Mouse (Mus musculus) embryonic facial prominence, embryonic 14.5 days (tissue): Measurements from ENCODE around the gene Hoxa2. TPM values are rescaled to one million over a fixed set of nuclear protein-coding genes. Genes with fewer than 3 reads are reported as not detected.

Experiments used
- ATAC-seq: fragments of 200-750 bp; cut with Nextera tagmentation; 2 replicates; pipeline ENCODE4 v1.8.0; 2017; ENCODE audit warnings: low read depth, moderate number of reproducible peaks, moderate TSS enrichment
- DNase-seq: peaks from one replicate; pipeline ENCODE4 v3.0.0-alpha.2; 2015; ENCODE audit warnings: low spot score
- H3K27ac ChIP-seq: fragments of 300-500 bp; sonication (generic); replicated peaks from 2 replicates; pipeline ENCODE4 v1.5.1; 2014; ENCODE audit warnings: low read depth, mild to moderate bottlenecking, low read length, moderate library complexity
- H3K27me3 ChIP-seq: fragments of 300-500 bp; sonication (generic); replicated peaks from 2 replicates; pipeline ENCODE4 v1.6.1; 2014; ENCODE audit warnings: low read length; ENCODE audit not compliant: control insufficient read depth, insufficient read depth
- H3K36me3 ChIP-seq: fragments of 300-500 bp; sonication (generic); 2 replicates; pipeline ENCODE4 v1.6.1; 2014; ENCODE audit warnings: low read length, mixed read lengths; ENCODE audit not compliant: control insufficient read depth, insufficient read depth
- H3K4me1 ChIP-seq: fragments of 300-500 bp; sonication (generic); 2 replicates; pipeline ENCODE4 v1.6.1; 2014; ENCODE audit warnings: antibody characterized with exemption, low read length; ENCODE audit not compliant: control insufficient read depth, insufficient read depth
- H3K4me2 ChIP-seq: fragments of 300-500 bp; sonication (generic); 2 replicates; pipeline ENCODE4 v1.6.1; 2014; ENCODE audit warnings: low read depth, mild to moderate bottlenecking, low read length, moderate library complexity, mixed read lengths
- H3K4me3 ChIP-seq: fragments of 300-500 bp; sonication (generic); 2 replicates; pipeline ENCODE4 v1.5.1; 2014; ENCODE audit warnings: low read depth, mild to moderate bottlenecking, low read length
- H3K9ac ChIP-seq: fragments of 300-500 bp; sonication (generic); 2 replicates; pipeline ENCODE4 v1.6.1; 2014; ENCODE audit warnings: low read depth, mild to moderate bottlenecking, low read length, moderate library complexity, mixed read lengths
- H3K9me3 ChIP-seq: fragments of 300-500 bp; sonication (generic); 2 replicates; pipeline ENCODE4 v1.6.1; 2016; ENCODE audit warnings: low read length; ENCODE audit not compliant: control insufficient read depth
- WGBS: fragments of 180-500 bp; shearing (Covaris S2); extraction: QIAGEN DNeasy Blood & Tissue Kit; methylation state at CpG from one replicate; pipeline ENCODE4 v1.1.7; 2014; 5-methylcytosine and 5-hydroxymethylcytosine counted together
- polyA plus RNA-seq: library from polyadenylated mRNA; unstranded; fragments of >200 nt; fragmentation: Nextera tagmentation; extraction: Ambion mirVana; gene quantifications from 2 replicates; pipeline ENCODE4 v1.2.1, GENCODE M21; 2014

Hoxa2 gene
- polyA plus RNA-seq, 1 experiment from 2014 or later: 7.2 TPM

GRCm38 (mm10) chr6:52178918-52179665 is 14.5 kb upstream of the Hoxa2 start:
- no peaks in the 10 kb centered on the region for H3K4me1 ChIP-seq
- 1% methylated on average over 4 of the region's 4 CpGs for WGBS
- ATAC-seq: no peak

GRCm38 (mm10) chr6:52177806-52178205 is 13.2 kb upstream of the Hoxa2 start:
- WGBS: 6% methylated on average over 9 of the region's 9 CpGs
- ATAC-seq: no peak
- Histone ChIP-seq H3K27me3 (peaks cover 98% of the 10 kb centered on the region), H3K4me1 (no peaks in the 10 kb centered on the region), H3K4me2 (peak overlapping the region; percentile 36; the same call in 1 of the 2 replicates), H3K9me3 (no peaks in the 10 kb centered on the region), H3K4me3 (peak overlapping the region; percentile 30; the same call in 1 of the 2 replicates), H3K9ac (peak overlapping the region; percentile 43; the same call in 1 of the 2 replicates), H3K27ac (no peak overlapping the region; the same call in 1 of the 2 replicates), H3K36me3 (no peaks in the 10 kb centered on the region)
- DNase-seq: no peak

More at GRCm38 (mm10) chr6:52178918-52179665, 14.5 kb upstream of the Hoxa2 start:
- DNase-seq: no peak
- peaks cover 98% of the 10 kb centered on the region for H3K27me3 ChIP-seq
- no peak overlapping the region; the same call in 1 of the 2 replicates for H3K9ac ChIP-seq
- no peaks in the 10 kb centered on the region for H3K9me3 ChIP-seq
- H3K4me3 ChIP-seq: peak overlapping the region; percentile 0; the same call in 1 of the 2 replicates
- H3K4me2 ChIP-seq: peak overlapping the region; percentile 29; the same call in 1 of the 2 replicates
- no peak overlapping the region for H3K27ac ChIP-seq
- no peaks in the 10 kb centered on the region for H3K36me3 ChIP-seq

GRCm38 (mm10) chr6:52177061-52177735 is 12.6 kb upstream of the Hoxa2 start, which contains the start of gene 5730596B20Rik:
5730596B20Rik (plus strand) TSS chr6:52177498.
- Histone ChIP-seq H3K4me3 (peak within 1 kb of the TSS; percentile 30; the same call in 1 of the 2 replicates), H3K27ac (no peak within 1 kb of the TSS; the same call in 1 of the 2 replicates), H3K4me1 (no peaks in the 10 kb centered on the region), H3K36me3 (no peaks in the 10 kb centered on the region), H3K27me3 (peaks cover 98% of the 10 kb centered on the region), H3K9me3 (no peaks in the 10 kb centered on the region), H3K4me2 (peak within 1 kb of the TSS; percentile 36), H3K9ac (peak within 1 kb of the TSS; percentile 43; the same call in 1 of the 2 replicates)
- ATAC-seq (no peak), DNase-seq (no peak)
- WGBS: 2% methylated on average over 36 of the region's 36 CpGs

- DNase-seq (no peak), ATAC-seq (no peak)
- H3K27ac ChIP-seq: no peak overlapping the region; the same call in 1 of the 2 replicates
- peak overlapping the region; percentile 30; the same call in 1 of the 2 replicates for H3K4me3 ChIP-seq
- H3K36me3 ChIP-seq: no peaks in the 10 kb centered on the region
- H3K9ac ChIP-seq: no peak overlapping the region
- no peaks in the 10 kb centered on the region for H3K4me1 ChIP-seq
- H3K9me3 ChIP-seq: no peaks in the 10 kb centered on the region
- peak overlapping the region; percentile 36; the same call in 1 of the 2 replicates for H3K4me2 ChIP-seq
- peaks cover 98% of the 10 kb centered on the region for H3K27me3 ChIP-seq
- WGBS: 3% methylated on average over 6 of the region's 6 CpGs
Observed at GRCm38 (mm10) chr6:52176391-52176790, 11.8 kb upstream of the Hoxa2 start.

GRCm38 (mm10) chr6:52175864-52176263 is 11.2 kb upstream of the Hoxa2 start:
- DNase-seq: no peak
- H3K9me3 ChIP-seq: no peaks in the 10 kb centered on the region
- H3K4me3 ChIP-seq: peak overlapping the region; percentile 30
- peak overlapping the region; percentile 57 for H3K9ac ChIP-seq
- 0% methylated on average over 13 of the region's 35 CpGs for WGBS
- H3K27ac ChIP-seq: no peak overlapping the region; the same call in 1 of the 2 replicates
- H3K27me3 ChIP-seq: peaks cover 98% of the 10 kb centered on the region
- peak overlapping the region; percentile 36 for H3K4me2 ChIP-seq
- no peaks in the 10 kb centered on the region for H3K36me3 ChIP-seq
- ATAC-seq: 0 out of 2 replicates have a peak, but pooled peaks have one; percentile 14
- no peaks in the 10 kb centered on the region for H3K4me1 ChIP-seq

GRCm38 (mm10) chr6:52174968-52175751 is 10.5 kb upstream of the Hoxa2 start:
- ATAC-seq (peak; percentile 20; the same call in 1 of the 2 replicates), DNase-seq (no peak)
- peak overlapping the region; percentile 30 for H3K4me3 ChIP-seq
- peak overlapping the region; percentile 36 for H3K4me2 ChIP-seq
- H3K27me3 ChIP-seq: peaks cover 99% of the 10 kb centered on the region
- no peaks in the 10 kb centered on the region for H3K36me3 ChIP-seq
- no peak overlapping the region; the same call in 1 of the 2 replicates for H3K27ac ChIP-seq
- WGBS: 2% methylated on average over 22 of the region's 41 CpGs
- peak overlapping the region; percentile 57 for H3K9ac ChIP-seq
- no peaks in the 10 kb centered on the region for H3K4me1 ChIP-seq
- no peaks in the 10 kb centered on the region for H3K9me3 ChIP-seq

GRCm38 (mm10) chr6:52173648-52174047 is 9.0 kb upstream of the Hoxa2 start:
- H3K9ac ChIP-seq: no peak overlapping the region
- H3K9me3 ChIP-seq: no peaks in the 10 kb centered on the region
- no peak for DNase-seq
- no peak overlapping the region for H3K4me3 ChIP-seq
- peaks cover 94% of the 10 kb centered on the region for H3K27me3 ChIP-seq
- H3K4me1 ChIP-seq: no peaks in the 10 kb centered on the region
- H3K4me2 ChIP-seq: peak overlapping the region; percentile 50; the same call in 1 of the 2 replicates
- H3K27ac ChIP-seq: no peak overlapping the region
- H3K36me3 ChIP-seq: no peaks in the 10 kb centered on the region
- ATAC-seq: no peak
- 5% methylated on average over 4 of the region's 4 CpGs for WGBS

GRCm38 (mm10) chr6:52172501-52172900 is 7.9 kb upstream of the Hoxa2 start:
- Histone ChIP-seq H3K36me3 (no peaks in the 10 kb centered on the region), H3K27me3 (peaks cover 95% of the 10 kb centered on the region), H3K4me3 (peak overlapping the region; percentile 28), H3K27ac (no peak overlapping the region; the same call in 1 of the 2 replicates), H3K9me3 (no peaks in the 10 kb centered on the region), H3K4me2 (peak overlapping the region; percentile 50), H3K4me1 (no peaks in the 10 kb centered on the region), H3K9ac (peak overlapping the region; percentile 49; the same call in 1 of the 2 replicates)
- ATAC-seq (peak; percentile 63; the same call in 1 of the 2 replicates), DNase-seq (peak; percentile 72)
- WGBS: under 1% methylated on average over 34 of the region's 35 CpGs
